Mouse (Mus musculus): ENCODE data around the gene Slit3. TPM values are rescaled to one million over a fixed set of nuclear protein-coding genes. Genes with fewer than 3 reads are reported as not detected.

Gene Slit3
- total and polyA plus RNA-seq, 3 experiments: not detected

DNA sequence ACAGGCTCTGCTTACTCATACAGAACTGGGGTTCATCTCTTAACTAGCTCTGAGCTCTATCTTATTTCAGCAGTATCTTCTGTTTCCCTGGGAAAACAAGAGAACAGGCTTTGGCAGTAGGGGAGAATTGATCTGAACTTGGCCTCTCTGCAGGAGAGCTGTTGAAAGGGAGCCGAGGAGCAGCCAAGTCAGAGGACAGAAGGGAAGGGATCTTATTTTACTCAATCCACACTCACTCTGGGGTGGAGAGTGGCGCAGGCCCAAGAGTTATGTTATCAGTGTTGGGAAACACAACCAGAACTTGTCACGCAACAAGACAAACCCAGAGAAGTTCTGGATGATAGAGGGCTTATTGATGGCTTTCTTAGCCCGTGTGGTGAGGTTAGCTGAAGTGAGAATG is 130.9 kb downstream of the Slit3 start:
- DNase-seq (ENCODE audit: low read depth, low spot score): no peak
- Histone ChIP-seq H3K4me1 (ENCODE audit: control insufficient read depth in 1 of 2, insufficient read depth in 2 of 2, low read length in 2 of 2) (no peaks in the 10 kb centered on the region), H3K4me3 (ENCODE audit: control insufficient read depth in 1 of 2, insufficient read depth in 1 of 2, low read depth in 2 of 2, low read length in 2 of 2) (no peak overlapping the region), H3K36me3 (ENCODE audit: control insufficient read depth in 1 of 2, insufficient read depth in 2 of 2, low read length in 2 of 2) (no peaks in the 10 kb centered on the region), H3K27me3 (ENCODE audit: control insufficient read depth in 1 of 2, insufficient read depth in 2 of 2, low read length in 2 of 2) (no peaks in the 10 kb centered on the region), H3K27ac (ENCODE audit: control insufficient read depth, low read depth, low read length) (no peak overlapping the region), H3K9me3 (replicated peaks; ENCODE audit: insufficient read depth, low read length) (no peaks in the 10 kb centered on the region), H3K9ac (ENCODE audit: control insufficient read depth, low read depth, low read length, poor library complexity, severe bottlenecking) (no peak overlapping the region), H3K79me2 (ENCODE audit: control insufficient read depth, insufficient read depth, low read length, poor library complexity) (no peaks in the 10 kb centered on the region)
- no peak for TF ChIP-seq RAD21 (IDR thresholded peaks at IDR 0.05; ENCODE audit: low read depth, low read length)
- TF ChIP-seq POLR2A (IDR thresholded peaks at IDR 0.05; ENCODE audit: control insufficient read depth in 1 of 2, insufficient read depth in 1 of 2, low read depth in 1 of 2, low read length in 2 of 2, poor library complexity in 1 of 2): no peak
- no peak for TF ChIP-seq BHLHE40 (IDR thresholded peaks at IDR 0.05; ENCODE audit: borderline replicate concordance, low read depth, low read length)
- TF ChIP-seq E2F4 (IDR thresholded peaks at IDR 0.05; ENCODE audit: borderline replicate concordance, low read depth, low read length): no peak
- TF ChIP-seq RCOR1 (IDR thresholded peaks at IDR 0.05; ENCODE audit: low read depth, low read length): no peak
- no peak for TF ChIP-seq JUND (IDR thresholded peaks at IDR 0.05; ENCODE audit: low read depth, low read length)
- no peak for TF ChIP-seq MYC (IDR thresholded peaks at IDR 0.05; ENCODE audit: low read depth, low read length)
- no peak for TF ChIP-seq GATA1 (IDR thresholded peaks at IDR 0.05; ENCODE audit: low read depth, low read length)
- TF ChIP-seq USF2 (IDR thresholded peaks at IDR 0.05; ENCODE audit: borderline replicate concordance in 1 of 2, insufficient read depth in 1 of 2, low read depth in 1 of 2, low read length in 2 of 2): no peak
- no peak for TF ChIP-seq TCF12 (IDR thresholded peaks at IDR 0.05; ENCODE audit: low read depth, low read length)
- no peak for TF ChIP-seq ZC3H11A (IDR thresholded peaks at IDR 0.05; ENCODE audit: low read depth, low read length)
- TF ChIP-seq UBTF (IDR thresholded peaks at IDR 0.05; ENCODE audit: borderline replicate concordance, insufficient read depth, low read depth, low read length): no peak

GRCm38 (mm10) chr11:35257351-35257750 is 136.3 kb downstream of the Slit3 start:
- Histone ChIP-seq H3K27me3 (ENCODE audit: control insufficient read depth in 1 of 2, insufficient read depth in 2 of 2, low read length in 2 of 2) (no peaks in the 10 kb centered on the region), H3K4me3 (ENCODE audit: control insufficient read depth in 1 of 2, insufficient read depth in 1 of 2, low read depth in 2 of 2, low read length in 2 of 2) (no peak overlapping the region), H3K79me2 (ENCODE audit: control insufficient read depth, insufficient read depth, low read length, poor library complexity) (no peaks in the 10 kb centered on the region), H3K9me3 (replicated peaks; ENCODE audit: insufficient read depth, low read length) (no peaks in the 10 kb centered on the region), H3K9ac (ENCODE audit: control insufficient read depth, low read depth, low read length, poor library complexity, severe bottlenecking) (no peak overlapping the region), H3K27ac (ENCODE audit: control insufficient read depth, low read depth, low read length) (no peak overlapping the region), H3K36me3 (ENCODE audit: control insufficient read depth in 1 of 2, insufficient read depth in 2 of 2, low read length in 2 of 2) (no peaks in the 10 kb centered on the region), H3K4me1 (ENCODE audit: control insufficient read depth in 1 of 2, insufficient read depth in 2 of 2, low read length in 2 of 2) (no peaks in the 10 kb centered on the region)
- no peak for DNase-seq (ENCODE audit: low read depth, low spot score)
- TF ChIP-seq SMC3 (IDR thresholded peaks at IDR 0.05; ENCODE audit: low read depth, low read length): no peak
- no peak for TF ChIP-seq RCOR1 (IDR thresholded peaks at IDR 0.05; ENCODE audit: low read depth, low read length)
- no peak for TF ChIP-seq NRF1 (IDR thresholded peaks at IDR 0.05; ENCODE audit: insufficient read depth, low read depth, low read length, poor library complexity, severe bottlenecking)

- no peak for DNase-seq (ENCODE audit: low read depth, low spot score)
- Histone ChIP-seq H3K4me1 (ENCODE audit: control insufficient read depth in 1 of 2, insufficient read depth in 2 of 2, low read length in 2 of 2) (no peaks in the 10 kb centered on the region), H3K9ac (ENCODE audit: control insufficient read depth, low read depth, low read length, poor library complexity, severe bottlenecking) (no peak overlapping the region), H3K36me3 (ENCODE audit: control insufficient read depth in 1 of 2, insufficient read depth in 2 of 2, low read length in 2 of 2) (no peaks in the 10 kb centered on the region), H3K27ac (ENCODE audit: control insufficient read depth, low read depth, low read length) (no peak overlapping the region), H3K4me3 (ENCODE audit: control insufficient read depth in 1 of 2, insufficient read depth in 1 of 2, low read depth in 2 of 2, low read length in 2 of 2) (no peak overlapping the region), H3K9me3 (replicated peaks; ENCODE audit: insufficient read depth, low read length) (no peaks in the 10 kb centered on the region), H3K79me2 (ENCODE audit: control insufficient read depth, insufficient read depth, low read length, poor library complexity) (no peaks in the 10 kb centered on the region), H3K27me3 (ENCODE audit: control insufficient read depth in 1 of 2, insufficient read depth in 2 of 2, low read length in 2 of 2) (no peaks in the 10 kb centered on the region)
- TF ChIP-seq KAT2A (conservative IDR thresholded peaks at IDR 0.05; ENCODE audit: low read depth, low read length) (no peak), MYB (IDR thresholded peaks at IDR 0.05; ENCODE audit: low read depth, low read length) (no peak), ZKSCAN1 (IDR thresholded peaks at IDR 0.05; ENCODE audit: low read depth, low read length) (no peak), NRF1 (IDR thresholded peaks at IDR 0.05; ENCODE audit: insufficient read depth, low read depth, low read length, poor library complexity, severe bottlenecking) (no peak), ZMIZ1 (IDR thresholded peaks at IDR 0.05; ENCODE audit: low read depth, low read length) (no peak), CHD1 (IDR thresholded peaks at IDR 0.05; ENCODE audit: low read depth, low read length) (no peak), MAX (IDR thresholded peaks at IDR 0.05; ENCODE audit: low read length) (no peak), ZNF384 (IDR thresholded peaks at IDR 0.05; ENCODE audit: low read depth, low read length) (no peak), BHLHE40 (IDR thresholded peaks at IDR 0.05; ENCODE audit: borderline replicate concordance, low read depth, low read length) (no peak), SMC3 (IDR thresholded peaks at IDR 0.05; ENCODE audit: low read depth, low read length) (no peak)
Observed at GRCm38 (mm10) chr11:35261562-35262087, 140.6 kb downstream of the Slit3 start.

Data from MEL (cell line).